Mouse (Mus musculus) heart, postnatal 14 days (tissue): ENCODE measurements at regions not wholly inside any gene's neighbourhood (a gene's known extent, or its start where the extent isn't known, plus 50 kb on each side); places are given as distances from the start of the nearest gene placed in this dataset.
A peak's percentile ranks its signal among the peaks of the same experiment; 100 is the strongest.

Experiments
- DNase-seq, 2 experiments: peaks; one replicate each; pipeline ENCODE4 v3.0.0; 2021 to 2022
- intact Hi-C: fragments of 180-260 bp; cut with DNase I; formaldehyde crosslinking; loops from one replicate; pipeline ENCODE4 v1.15.1; 2025

- intact Hi-C loops = no loop called here
- no peak for DNase-seq
These were observed 596.3 kb upstream of the Syt1 start for GRCm38 (mm10) chr10:109607121-109607520.

GRCm38 (mm10) chr10:109603241-109603640 lies 592.5 kb upstream of the Syt1 start:
- intact Hi-C loops = no loop called here
- DNase-seq = no peak

GRCm38 (mm10) chr10:109598604-109599003 lies 587.8 kb upstream of the Syt1 start:
- DNase-seq = no peak
- intact Hi-C loops = no loop called here

DNA sequence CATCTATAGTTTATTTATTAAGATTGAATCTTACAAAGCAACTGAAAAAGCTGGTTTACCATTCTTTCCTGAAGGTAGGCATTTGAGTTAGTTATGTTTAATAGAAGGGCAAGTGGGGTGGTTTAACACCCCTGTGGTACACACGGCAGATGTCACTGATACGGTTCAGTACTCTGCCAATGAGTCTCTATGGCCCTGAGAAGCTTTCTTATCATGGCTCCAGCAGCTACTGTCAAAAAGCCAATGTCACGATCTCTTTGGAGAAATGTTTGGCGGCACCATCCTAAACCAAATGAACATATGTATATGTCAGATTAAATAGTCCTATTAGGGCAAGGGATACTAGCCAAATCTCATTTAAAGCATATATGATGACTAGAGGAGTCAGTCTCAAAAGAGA lies 562.4 kb upstream of the Syt1 start:
- intact Hi-C loops = no loop called here
- DNase-seq = no peak

GRCm38 (mm10) chr10:109569798-109570197 lies 559.0 kb upstream of the Syt1 start:
- no peak for DNase-seq
- intact Hi-C loops = no loop called here

DNA sequence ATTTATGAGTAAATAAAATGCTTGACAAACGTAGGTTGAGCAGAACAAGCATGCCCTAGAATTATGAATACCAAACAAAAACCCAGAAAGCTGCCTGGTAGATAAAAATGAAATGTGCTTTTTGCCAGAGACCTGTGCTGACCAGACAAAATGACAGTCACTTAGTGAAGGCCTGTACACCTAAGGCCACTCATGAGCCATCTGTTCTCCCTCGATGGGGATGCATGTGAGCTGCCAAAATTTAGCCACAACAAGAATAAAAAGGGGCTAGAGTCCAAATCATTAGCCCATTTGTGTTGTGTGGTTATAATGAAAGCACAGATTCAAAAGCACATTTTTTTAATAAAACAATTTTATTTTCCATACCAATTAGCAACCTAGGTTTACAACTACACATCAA lies 555.9 kb upstream of the Syt1 start:
- DNase-seq = no peak
- intact Hi-C loops = no loop called here

GRCm38 (mm10) chr10:109561638-109562037 lies 550.9 kb upstream of the Syt1 start:
- DNase-seq = no peak
- intact Hi-C loops = no loop called here

- intact Hi-C loops = no loop called here
- no peak for DNase-seq
These were observed 550.3 kb upstream of the Syt1 start for GRCm38 (mm10) chr10:109561094-109561493.

DNA sequence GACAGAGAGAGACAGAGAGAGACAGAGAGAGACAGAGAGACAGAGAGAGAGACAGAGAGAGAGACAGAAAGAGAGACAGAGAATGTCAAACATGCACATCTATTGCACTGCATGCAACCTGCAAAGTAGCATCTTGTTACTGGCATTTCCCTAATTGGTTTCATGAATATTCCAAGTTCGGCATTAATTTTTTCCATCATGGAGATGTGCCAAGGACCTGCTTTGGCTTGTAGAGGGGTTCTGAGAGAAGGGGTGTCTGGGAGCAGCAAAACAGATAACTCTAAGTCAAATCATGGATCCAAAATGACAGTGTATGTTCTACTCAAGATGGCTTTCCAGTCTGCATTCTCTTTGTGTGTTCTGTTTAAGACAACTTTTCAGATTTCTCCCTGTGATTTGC lies 532.5 kb upstream of the Syt1 start:
- no peak for DNase-seq
- intact Hi-C loops = no loop called here

DNA sequence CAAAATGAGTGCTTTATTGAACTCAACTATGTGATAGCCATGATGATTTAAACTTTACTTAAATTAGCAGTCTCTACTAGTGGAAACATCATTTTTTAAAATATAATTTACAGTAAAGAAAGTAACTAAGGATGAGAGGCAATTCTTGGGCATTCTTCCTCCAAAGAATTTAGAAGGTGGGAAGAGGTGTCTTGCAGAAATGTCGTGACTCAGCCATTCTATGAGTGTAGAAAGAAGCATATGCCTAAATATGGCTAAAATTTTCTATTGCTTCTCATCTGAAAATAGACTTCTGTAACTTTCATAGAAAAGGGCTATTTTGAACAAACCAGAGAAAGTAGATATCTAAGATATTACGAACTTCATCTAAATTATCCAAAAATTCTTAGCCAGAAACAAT lies 529.4 kb upstream of the Syt1 start:
- DNase-seq = no peak
- intact Hi-C loops = no loop called here

DNA sequence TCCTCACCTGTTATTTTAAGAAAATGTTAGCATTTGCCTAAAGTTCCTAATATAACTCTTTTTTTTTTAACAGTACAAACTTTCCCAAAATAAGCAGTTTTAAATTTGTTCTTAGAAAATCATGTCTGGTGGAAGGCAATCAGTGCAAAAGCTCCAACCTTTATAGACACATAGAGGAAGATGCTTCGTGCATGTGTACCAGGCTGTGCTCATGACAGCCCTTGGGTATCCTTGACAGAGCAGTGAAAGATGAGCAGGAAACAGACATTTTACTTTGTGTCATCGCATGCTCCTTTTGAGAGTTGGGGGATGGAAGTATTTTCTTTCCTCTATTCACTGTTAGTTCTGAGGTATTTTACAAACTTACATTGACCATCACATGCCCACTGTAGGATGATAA lies 517.3 kb upstream of the Syt1 start:
- no peak for DNase-seq
- intact Hi-C loops = no loop called here

DNA sequence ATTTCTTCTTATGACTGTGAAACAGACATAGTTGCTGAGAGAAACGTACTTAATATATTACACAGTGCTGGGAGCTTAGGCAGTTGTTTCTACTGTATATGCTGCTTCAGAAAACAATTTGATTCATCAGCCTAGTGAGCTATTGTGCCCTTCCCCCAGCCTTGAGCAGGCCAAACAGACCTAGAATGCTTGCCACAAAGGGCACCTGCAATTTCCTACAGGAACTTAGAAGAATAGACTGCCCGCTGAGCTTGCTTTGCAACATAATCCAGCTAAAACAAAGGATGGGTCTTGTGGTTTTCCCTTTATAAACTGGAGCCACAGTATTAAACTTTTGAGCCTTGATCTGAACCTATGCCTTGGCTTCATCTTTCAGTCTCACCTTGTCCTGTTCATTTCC lies 510.9 kb upstream of the Syt1 start:
- DNase-seq = no peak
- intact Hi-C loops = no loop called here

DNA sequence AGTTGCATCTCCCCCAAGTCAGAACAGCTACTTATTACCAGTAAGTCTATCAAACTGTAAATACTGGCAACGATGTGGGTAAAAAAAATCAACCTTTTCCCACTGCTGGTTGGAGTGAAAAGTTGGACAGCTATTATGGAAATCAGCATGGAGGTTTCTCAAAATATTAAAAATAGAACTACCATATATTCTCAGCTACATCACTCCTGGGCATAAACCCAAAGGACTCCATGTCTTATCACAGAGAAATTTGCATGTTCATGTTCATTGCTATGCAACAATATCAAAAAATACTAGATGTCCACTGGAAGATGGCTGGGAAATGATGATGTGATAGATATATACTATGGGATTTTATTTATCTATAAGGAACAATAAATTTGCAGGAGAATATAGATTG lies 506.9 kb upstream of the Syt1 start:
- DNase-seq = no peak
- intact Hi-C loops = no loop called here

- intact Hi-C loops = no loop called here
- no peak for DNase-seq
These were observed 504.4 kb upstream of the Syt1 start for GRCm38 (mm10) chr10:109515225-109515624.

- no peak for DNase-seq
- intact Hi-C loops = no loop called here
These were observed 500.3 kb upstream of the Syt1 start for GRCm38 (mm10) chr10:109510917-109511715.

GRCm38 (mm10) chr10:109508553-109508952 lies 497.8 kb upstream of the Syt1 start:
- intact Hi-C loops = no loop called here
- DNase-seq = no peak

GRCm38 (mm10) chr10:109507228-109507627 lies 496.4 kb upstream of the Syt1 start:
- intact Hi-C loops = no loop called here
- DNase-seq = no peak

DNA sequence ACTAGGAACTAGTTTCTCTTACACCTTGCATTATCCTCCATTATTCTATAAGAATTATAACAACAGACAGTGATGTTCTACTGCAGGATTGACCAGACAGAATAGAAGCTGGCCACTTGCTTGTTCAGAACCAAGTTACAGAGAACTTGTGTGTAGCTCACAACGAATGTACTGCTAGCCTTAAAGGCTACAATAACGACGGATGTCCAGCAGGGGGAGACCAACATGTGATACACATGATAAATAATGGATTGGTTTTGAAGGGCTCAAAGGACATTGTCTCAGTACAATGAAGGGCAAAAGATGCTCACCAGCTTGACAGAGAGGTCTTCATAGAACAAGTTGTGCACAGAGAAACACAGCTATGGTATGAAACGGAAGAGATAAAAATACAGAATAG lies 493.9 kb upstream of the Syt1 start:
- DNase-seq = no peak

DNA sequence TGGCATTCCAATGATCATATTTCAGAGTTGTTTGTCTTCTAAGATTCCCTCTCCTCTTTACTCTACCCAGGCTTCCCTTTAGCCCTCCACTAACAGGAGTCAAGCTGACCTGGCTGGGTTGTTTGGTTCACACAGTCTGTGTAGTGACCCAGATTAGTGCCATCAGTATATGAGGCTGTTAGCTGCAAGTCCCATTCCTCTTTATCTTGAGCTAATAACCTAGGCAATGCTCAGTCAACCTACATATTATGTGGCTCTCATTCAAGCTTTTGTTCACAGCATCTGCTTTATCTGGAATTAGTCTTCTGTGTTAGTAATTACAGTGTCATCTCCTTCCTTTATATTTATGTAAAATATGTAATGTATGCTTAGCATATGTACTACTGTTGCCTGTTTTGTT lies 490.1 kb upstream of the Syt1 start:
- intact Hi-C loops = no loop called here

More for the DNA sequence above, 493.9 kb upstream of the Syt1 start:
- intact Hi-C loops = no loop called here

DNA sequence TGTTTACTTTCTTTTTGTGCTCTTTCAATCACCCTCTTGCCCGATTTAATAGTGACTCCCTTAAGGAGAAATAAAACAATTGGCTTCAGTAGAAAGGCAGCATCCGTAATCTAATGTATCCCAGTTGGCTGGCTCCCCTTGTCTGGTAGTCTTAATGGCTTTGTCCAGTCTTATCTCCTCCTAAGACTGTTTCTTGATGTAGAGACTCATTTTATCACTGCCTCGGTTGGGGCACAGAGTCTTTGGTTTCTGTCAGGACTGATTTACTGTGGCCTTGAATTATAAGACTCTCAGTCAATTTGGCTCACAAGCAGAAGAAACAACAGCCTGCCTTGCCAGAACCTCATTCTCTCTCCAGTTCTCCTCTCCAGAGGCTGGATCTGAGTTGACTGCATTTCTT lies 487.5 kb upstream of the Syt1 start:
- no peak for DNase-seq
- intact Hi-C loops = loop anchor here (5.0 kb wide), 1 partner anchor 766 kb away; no protein-coding TSS in a partner anchor

More for the DNA sequence above, 490.1 kb upstream of the Syt1 start:
- DNase-seq = no peak

DNA sequence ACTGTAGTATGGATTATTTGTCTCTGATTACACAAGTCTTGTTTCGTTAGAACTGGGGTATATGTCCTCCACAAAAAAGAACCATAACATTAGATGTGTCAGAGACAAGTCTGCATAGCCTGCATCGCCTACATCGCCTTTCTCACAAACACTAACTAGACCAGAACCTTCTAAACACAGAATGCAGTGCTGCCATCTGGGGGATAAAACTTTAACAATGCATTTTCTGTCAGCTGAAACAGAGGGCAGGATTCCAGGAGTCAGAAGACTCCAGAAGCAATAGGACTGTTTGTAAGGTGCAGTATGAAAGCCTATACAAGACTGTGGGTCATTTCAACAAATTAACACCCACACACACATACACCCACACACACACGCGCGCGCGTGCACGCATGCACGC lies 485.4 kb upstream of the Syt1 start:
- intact Hi-C loops = loop anchor here (5.0 kb wide), 1 partner anchor 764 kb away; no protein-coding TSS in a partner anchor
- peak in 1 of 2 experiments; percentile 17 for DNase-seq

DNA sequence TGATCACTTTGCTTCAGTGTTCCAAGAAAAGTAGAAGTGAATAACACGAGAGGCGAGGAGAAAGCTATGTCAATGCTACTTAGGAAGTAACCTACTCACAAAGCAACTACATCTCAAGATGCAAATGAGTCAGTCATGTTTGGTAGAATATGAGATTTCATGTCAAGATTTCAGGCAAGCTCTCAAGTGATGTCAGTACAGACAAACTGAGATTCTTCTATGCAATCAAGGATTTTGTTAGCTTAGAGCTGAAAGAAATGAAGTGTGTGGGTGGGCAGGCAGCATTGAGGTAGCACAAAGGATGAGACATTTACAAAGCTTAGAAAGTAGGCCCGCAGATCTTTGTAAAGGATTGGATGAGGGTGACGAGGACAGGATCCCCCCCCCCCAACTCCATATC lies 480.0 kb upstream of the Syt1 start:
- intact Hi-C loops = no loop called here
- no peak for DNase-seq

DNA sequence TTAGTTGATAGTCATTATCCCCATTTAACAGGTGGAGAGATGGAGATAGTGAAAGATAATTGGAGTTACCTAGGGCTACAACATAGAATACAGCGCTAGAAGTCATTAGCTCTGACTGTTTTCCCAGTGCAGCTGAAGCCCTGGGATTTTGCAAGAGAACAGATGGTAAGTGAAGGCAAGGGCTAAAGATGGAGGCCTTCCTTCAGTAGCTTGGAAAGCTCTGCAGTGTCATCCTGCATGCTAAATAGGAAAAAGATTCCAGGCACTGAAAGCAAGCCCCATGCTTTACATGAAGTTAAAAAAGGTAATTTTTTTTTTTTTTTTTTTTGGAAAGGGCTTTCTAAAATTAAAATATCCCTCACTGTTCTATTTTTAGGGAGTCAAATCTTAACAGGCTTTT lies 477.2 kb upstream of the Syt1 start:
- intact Hi-C loops = no loop called here
- DNase-seq = no peak
